Mouse (Mus musculus): ENCODE measurements around the gene Rapgef3.

The Rapgef3 gene

DNA sequence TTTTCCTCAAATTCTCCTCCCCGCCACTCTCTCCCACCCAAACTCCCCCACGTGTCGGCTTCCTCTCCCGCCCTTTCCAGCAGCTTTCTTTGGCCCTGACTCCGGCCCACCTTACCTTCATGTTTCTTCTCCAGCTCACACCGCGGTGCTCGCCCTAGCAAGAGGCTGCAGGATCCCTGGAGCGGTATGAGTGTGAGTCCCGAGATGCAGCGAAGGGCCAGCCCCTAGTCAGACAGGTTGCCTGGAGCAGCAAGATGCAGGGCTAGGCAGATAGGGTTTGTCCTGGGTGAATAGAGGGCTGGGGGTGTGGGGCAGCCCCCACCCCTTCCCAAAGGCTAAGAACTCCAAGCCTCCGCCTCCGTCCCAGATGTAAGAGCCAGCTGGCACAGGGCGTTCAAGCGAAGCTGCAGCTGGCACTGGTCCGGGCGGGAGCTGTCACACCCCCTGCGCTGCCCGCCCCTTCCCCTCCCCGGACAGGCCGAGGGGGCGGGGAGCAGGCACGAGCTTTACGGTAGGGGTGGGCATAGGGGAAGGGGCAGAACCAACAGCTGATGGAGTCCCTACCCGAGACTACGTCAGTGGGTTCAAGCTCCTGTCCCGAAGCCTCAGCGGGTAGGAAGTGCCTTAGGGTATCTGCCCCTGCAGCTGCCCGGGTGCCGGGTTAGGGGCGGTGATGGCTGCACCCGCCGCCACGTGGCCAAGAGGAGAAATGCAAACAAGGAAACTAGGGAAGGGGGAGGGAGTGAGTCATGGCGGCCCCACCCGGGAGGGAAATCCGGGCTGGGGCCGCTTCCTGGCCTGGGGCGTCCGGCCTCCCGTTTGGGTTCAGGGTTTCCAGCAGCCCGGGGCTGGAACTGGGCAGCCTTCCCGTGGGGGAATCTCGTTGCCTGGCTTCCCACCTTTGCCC is at the start of gene Rapgef3:
TSS of gene Rapgef3 (minus strand) at position 693 of the 907 bp plus-strand sequence.
- peak; percentile 65 for ATAC-seq (ENCODE audit: low TSS enrichment)

DNA sequence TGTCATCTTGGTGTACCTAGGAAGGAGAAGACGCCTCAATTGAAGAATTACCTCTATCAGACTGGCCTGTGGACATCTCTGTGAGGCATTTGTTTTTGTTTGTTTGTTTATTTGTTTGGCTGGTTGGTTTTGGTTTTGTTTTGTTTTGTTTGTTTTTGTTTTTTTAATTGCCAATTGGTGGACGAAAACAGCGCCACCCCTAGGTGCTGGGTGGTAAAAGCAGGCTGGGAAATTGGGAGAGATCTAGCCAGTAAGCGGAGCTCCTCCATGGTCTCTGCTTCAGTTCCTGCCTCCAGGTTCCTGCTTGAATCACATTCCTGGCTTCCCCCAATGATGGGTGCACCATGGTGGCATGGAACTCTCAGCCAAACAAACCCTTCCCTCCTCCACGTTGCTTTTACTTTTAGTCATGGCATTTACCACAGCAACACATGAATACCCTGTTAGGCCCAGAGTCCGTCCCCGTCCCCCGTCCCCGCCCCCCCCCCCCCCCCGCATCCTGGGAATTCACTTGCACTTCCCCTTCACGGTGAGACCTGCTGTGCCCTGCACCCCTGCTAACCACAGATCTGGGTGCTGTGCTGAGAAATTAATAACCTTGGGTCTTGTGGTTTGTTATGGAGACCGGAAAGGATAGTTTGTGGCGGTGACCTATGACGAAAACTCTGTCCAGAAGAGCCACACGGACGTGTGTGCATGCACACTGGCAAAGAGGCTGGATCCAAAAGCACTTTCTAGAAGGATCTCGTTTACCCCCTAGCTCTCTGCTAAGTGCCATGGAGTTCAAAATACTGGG is 48.6 kb upstream of the Rapgef3 start:
- no peak for ATAC-seq (ENCODE audit: low TSS enrichment)

DNA sequence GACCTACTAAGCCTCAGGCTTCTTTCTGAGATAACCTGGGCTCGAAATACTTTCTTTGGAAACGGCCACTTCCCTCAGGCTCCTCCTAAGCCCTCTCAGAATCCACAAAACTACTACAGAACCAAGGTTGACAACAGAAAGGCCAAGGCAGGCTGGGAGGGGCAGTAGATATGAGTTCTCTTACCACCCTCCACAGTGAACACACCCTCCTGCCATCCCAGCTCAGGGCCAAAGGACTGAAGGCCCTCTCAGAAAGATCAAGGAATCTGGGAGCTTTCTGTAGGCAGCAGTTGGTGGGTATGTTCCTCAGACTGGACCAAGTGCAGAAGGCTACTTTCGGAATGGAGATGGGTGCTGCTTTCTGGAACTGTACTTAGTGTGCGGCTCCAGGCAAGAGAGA is 47.5 kb upstream of the Rapgef3 start:
- ATAC-seq (ENCODE audit: low TSS enrichment), result no peak

DNA sequence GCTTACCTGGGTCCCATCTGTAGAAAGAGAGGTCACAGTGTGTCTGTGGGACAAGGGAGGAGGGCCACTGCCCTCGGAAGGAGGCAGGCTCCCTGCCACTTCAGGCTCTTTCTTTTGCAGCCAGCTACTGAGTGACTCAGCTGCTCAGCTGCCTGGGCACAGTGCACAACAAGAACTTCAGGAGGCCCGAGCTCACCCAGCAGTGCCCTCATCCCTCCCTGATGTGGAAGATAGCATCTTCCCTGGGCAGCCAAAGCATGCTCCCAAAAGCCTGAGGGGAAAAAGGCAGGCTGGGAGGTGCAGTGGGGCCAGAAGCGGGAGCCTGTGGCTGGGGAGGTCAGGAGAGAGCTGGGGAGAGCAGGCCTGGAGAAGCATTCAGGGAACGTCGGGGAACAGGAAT is 46.9 kb upstream of the Rapgef3 start:
- no peak for ATAC-seq (ENCODE audit: low TSS enrichment)

DNA sequence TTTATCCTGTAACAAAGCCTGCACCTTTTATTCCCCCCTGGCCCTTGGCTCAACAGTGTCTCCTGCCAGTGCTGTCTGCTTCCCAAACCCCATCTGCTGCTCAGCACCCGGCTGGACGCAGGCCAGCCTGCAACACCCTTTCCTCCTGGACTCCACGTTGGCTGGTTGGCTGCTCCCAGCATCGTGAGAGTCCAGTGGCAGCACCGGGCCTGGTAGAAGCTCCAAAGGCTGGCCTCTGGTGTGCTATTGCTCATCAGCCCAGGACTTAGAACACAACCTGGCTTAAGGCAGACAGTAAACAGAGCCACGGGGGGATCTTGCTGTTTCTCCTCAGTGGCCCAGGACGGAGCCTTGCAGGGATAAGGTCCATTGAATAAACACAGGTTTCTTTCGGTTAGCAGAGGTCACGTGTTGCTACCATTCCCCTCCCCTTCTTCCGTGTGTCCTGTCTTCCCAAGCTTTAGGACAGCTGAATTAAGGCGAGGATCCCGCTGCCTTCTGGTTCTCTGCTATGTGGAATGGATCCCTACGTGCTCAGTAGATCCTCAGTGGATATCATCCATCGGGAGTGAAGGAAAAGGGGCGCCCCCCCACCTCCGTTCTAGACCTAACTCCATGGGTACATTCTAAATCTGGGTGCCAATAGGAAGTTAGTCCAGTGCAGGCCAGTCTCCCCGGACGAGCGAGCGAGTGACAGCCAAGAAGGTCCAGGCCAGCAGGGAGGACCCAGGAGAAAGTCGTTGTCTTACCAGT is 45.9 kb upstream of the Rapgef3 start:
- 0 out of 2 replicates have a peak, but pooled peaks have one; percentile 4 for ATAC-seq (ENCODE audit: low TSS enrichment)

DNA sequence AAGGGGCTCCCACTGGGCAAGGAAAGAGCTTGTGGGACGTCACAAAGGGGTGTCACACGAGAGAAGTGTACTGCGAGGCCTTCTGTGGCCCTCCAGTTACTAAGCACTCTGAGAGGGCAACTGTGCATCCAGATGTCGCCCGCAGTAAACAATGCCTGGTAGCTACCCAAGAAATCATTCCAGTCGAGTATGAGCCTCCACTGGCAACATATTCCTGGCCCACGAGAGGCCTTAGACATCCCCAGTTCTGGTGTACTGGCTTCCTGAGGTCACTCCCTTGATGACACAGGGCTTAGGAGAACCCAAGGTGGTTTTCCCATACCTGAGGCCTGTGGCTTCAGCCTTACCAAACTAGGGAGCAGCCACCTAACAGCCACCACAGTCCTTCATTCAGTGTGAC is 45.1 kb upstream of the Rapgef3 start:
- ATAC-seq (ENCODE audit: low TSS enrichment), result no peak

DNA sequence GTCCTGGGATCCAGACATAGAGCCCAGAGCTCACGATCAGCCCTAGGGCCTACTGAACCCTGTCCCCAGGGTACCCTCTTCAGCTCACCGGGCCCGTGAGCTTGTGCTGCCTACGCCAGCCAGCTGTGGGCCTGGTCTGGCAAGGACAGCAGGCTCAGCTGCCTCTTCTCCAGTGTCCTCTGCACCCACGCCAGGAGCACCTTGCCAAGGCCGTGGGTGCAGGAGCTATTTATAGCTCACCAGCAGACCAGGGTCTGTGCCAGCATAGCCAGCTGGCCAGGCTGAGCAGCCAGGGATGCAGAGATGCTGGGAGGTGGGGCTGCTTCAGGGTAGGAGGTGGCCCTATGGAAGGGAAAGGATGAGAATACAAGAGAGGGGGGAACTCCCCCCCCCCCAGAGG is 44.4 kb upstream of the Rapgef3 start:
- ATAC-seq (ENCODE audit: low TSS enrichment), result peak; percentile 68

DNA sequence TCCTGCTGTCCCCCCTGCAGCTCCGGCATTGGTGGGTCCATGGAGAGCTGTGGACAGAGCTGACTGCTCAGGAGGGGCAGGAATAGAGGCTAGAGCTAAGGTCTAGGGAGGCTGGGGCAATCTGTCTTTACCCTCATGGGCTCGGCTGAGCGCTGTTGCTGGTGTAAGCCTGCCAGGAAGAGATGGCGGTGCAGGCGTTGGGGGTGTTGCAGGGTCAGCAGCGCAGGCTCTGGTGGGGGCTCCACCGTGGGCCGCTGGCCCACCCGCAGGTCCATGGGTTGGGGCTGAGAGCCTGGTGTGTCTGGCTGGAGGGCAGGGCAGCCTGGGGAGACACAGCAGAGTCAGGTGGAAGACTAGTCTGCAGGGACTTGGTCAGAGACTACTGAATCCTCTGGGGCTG is 43.5 kb upstream of the Rapgef3 start:
- ATAC-seq (ENCODE audit: low TSS enrichment), result no peak

DNA sequence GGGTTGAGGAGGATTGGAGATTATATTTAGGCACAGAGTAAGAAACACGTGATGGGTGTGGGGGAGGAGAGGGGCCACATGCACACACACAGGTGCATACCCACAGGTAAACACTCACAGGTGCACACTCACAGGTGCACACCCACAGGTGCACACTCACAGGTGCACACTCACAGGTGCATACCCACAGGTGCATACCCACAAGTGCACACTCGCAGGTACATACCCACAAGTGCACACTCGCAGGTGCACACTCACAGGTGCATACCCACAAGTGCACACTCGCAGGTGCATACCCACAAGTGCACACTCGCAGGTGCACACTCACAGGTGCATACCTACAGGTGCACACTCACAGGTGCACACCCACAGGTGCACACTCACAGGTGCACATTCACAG is 42.6 kb upstream of the Rapgef3 start:
- no peak for ATAC-seq (ENCODE audit: low TSS enrichment)

DNA sequence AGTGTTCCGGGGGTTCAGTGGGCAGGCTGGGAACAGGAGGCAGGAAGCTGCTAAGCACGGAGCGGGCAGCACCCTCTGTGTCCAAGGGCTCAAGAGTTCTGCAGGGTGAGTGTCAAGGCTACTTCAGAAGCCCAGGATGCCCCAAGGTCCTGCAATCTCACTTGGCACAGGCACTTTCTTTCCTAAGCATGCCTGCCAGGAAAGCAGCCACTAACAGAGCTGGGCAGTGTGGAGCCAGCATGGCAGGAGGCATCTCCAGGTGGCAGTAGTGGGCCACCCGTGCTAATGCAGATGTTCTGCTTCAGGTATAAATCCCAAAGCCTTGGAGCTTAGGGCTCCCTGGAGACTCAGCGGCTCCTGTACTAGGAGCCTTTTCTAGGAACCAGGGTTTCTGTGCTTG is 42.2 kb upstream of the Rapgef3 start:
- ATAC-seq (ENCODE audit: low TSS enrichment), result no peak

DNA sequence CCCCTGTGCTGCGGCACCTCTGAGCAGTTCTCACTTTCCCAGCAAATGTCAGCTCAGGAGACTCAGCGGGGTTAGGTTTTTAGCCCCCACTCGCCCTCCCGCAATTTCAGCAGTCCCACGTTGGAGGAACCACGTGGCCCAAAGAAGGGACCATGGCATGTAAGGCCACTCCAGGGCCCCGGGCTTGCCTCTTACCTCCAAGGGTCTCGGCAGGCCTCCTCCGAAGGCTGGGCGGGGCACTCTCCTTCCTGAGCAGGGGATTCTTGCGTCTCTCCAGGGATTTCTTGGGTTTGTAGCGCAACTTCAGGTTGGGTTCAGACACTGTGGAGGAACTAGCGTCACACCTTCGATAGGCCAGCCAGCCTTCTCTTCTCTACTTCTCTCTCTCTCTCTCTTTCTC is 41.4 kb upstream of the Rapgef3 start:
- ATAC-seq (ENCODE audit: low TSS enrichment), result no peak

DNA sequence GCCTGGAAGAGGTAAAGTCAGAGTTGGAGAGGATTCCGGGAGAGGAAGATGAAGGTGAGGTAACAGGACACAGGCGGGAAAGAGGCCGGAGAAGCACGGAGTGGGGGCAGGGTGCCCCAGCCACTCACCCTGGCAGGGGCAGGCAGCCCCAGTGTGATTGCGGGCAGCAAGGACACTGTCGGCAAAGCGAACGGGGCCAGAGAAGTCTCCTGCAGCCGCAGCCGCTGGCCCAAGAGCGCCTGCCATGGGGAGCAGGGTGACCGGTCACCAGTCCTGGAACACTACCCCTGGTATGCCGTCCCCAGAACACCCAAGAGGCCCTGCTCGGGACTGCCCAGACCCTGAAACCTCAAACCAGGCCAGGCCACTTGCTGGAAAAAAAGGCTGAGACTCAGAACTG is 40.8 kb upstream of the Rapgef3 start:
- no peak for ATAC-seq (ENCODE audit: low TSS enrichment)

DNA sequence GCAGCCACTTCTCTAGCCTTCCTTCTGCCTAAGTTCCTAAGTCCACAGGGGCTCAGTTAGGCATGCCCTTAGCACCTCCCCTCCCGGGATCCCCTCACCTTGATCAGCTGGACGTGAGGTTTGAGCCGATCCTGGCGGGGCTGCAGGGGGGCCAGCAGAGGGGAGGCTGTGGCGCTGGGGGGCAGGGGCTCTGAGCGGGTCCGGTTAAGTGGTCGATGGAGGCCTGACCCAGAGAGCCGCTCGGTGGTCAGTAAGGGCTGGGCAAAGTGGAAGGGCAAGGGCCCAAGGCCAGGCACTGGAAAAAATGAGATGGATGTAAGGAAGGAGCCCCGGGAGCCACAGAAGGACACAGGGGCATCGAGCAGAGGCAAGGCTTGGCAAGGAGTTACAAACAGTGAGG is 40.1 kb upstream of the Rapgef3 start:
- no peak for ATAC-seq (ENCODE audit: low TSS enrichment)

DNA sequence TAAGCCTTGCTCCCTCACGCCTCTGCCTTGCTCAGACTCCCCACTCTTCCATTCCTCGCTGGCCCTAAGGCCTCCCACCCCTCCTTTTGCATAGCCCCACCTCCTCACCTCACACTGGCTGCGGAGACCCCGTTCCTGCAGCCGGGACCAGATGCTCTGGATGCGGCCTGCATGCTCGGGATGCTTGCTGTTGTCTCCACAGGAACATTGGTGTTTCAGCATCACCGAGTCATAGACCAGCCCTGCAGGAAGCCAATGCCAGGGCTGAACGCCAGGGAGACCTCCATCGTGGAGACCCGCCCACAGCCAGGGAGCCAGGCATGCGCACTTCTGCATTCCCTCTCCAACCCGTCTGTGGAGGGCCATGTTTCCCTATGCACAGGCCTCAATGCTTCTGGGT is 34.8 kb upstream of the Rapgef3 start:
- no peak for ATAC-seq (ENCODE audit: low TSS enrichment)

DNA sequence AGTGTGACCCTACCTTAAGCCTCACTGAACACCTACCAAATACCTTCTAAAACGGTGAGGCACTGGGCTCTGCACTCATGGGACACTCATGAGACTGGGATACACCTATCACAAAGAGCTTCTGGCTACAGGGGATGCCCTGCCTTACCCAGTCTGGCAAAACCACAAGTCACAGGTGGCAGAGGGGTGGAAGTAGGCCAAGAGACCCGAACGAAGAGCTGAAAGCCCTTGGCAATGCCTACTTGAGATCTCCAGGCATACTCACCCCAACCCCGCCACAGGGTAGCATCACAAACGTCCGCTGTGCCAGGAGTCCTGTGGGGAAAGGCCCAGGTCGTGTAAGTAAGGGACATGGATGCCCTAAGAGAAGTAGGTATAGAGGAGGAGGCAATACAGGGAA is 34.0 kb upstream of the Rapgef3 start:
- no peak for ATAC-seq (ENCODE audit: low TSS enrichment)

DNA sequence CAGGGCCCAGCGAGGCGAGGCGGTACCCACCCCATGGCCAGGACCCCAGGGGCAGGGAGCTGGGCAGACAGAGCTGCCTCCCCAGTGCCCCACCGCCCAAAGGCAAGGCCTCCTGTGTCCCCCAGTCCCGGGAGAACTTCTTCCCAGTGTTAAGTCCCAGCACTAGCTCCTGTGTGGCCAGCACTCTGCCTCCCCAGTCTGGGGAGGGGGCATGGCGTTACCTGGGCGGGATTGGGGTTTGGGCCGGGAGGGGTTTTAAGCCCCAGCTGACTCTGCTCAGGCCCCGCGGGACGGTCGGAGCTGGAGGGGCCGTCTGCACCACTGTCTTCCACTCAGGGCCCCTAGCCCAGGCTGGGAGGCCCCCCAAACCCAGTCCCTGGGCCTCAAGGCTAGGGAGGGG is 33.1 kb upstream of the Rapgef3 start:
- no peak for ATAC-seq (ENCODE audit: low TSS enrichment)

DNA sequence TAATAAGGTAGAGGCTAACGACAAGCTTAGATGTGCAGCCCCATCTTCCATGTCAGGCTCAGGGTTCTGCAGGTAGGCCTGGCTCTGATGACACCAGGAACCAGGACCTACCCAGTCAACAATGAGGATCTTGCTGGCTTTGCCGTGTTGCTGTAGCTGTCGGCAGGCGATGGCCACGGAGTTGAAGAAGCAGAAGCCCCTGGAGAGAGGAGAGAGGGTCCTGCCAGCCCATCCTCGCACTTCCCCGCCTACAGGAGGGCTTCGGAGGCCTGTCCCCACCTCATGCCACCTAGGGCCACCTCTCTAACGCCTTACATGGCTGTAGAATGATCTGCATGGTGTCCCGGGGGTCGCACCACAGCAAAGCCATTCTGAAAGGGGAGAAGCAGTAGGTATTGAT is 31.7 kb upstream of the Rapgef3 start:
- no peak for ATAC-seq (ENCODE audit: low TSS enrichment)

DNA sequence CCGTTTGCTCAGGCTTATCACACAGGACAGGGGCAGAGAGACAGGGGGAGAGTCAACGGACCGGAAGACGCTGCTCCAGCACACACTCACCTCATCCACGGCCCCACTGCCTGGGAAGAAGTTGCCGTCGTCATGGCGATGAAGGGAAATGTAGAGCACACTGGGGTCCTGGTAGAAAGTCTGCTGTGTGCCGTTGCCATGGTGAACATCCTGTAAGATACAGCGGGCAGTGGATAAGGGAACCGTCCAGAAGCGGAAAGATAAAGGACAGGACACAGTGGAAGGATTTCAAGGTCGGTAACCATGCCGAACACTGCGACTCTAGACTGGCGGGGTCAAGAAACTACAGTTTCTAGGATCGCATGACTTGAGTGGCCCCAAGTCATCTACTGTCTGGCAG is 30.4 kb upstream of the Rapgef3 start:
- ATAC-seq (ENCODE audit: low TSS enrichment), result 0 out of 2 replicates have a peak, but pooled peaks have one; percentile 11

DNA sequence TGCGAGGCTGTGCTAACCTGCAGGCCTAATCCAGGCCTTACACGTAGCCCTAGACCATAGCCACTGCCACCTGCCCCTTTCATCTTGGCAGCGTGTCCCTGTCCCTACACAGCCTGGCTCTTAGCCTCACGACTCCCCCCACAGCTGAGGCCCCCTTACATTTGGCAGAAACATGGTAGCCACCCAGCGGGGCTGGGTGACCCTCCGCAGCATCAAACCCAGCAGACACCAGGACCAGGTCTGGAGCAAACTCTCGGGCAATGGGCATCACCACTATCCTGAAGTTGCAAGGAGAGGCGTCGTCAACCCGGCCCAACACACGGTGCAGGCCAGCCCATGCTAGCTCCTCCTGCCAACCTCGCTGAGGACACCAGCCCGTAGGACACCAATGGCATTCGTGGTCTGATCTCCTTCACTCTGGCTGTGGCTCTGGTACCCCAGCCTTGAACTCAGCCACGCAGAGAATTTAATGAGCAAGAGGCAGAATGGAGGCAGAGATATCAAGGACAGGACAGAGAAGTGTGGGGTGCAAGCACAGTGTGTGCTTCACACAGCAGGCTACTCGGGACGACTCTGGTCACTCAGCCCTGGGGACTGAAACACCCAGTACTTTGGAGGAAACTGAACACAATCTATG is 29.0 kb upstream of the Rapgef3 start:
- ATAC-seq (ENCODE audit: low TSS enrichment), result no peak

DNA sequence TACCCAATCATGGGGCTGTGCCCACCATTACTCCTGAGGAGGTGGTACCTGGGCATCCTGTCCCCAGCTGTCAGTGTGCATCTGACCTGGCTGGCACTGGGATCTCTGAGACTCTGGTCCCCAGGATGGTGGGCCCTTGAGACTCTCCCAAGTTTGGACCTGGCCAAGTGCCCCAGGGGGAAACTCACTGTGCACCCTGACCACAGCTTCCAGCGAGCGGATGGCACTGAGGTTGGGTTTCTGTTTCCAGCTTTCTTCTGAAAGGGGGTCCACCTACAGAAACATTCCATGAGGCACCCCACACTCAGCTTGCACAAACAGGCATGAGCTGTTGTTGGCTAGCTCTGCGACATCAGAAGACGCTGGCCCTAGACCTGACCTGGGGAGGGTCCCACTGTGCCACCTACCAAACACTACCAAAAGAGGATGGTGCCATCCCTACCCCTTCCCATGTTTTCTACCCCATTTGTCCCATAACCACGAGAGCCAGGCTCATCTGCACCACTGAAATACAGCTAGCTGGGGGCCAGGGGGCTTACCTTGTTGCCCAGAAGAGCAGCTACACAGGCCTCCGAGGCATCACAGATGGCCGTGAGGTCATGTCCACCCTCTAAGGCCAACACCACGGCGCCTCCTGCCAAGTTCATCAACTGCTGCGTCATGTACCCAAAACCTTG is 27.9 kb upstream of the Rapgef3 start:
- ATAC-seq (ENCODE audit: low TSS enrichment), result no peak

DNA sequence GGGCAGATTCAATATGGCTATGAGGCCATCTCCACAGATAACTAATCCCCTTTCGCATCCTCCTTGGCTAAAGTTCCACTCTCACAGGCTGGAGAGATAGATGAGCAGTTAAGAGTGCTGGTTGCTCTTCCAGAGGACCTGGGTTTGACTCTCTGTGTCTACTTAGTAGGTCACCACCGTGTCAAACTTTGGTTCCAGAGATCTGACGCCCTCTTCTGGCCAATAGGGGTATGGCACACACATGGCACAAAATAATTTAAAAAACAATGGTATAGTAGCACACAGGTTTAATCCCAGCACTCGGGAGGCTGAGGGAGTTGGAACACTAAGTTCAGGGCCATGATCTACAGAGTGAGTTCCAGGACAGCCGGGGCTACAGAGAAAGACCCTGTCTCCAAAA is 26.5 kb upstream of the Rapgef3 start:
- no peak for ATAC-seq (ENCODE audit: low TSS enrichment)
